Mouse (Mus musculus): ENCODE data around the gene Arap1. TPM values are rescaled to one million over a fixed set of nuclear protein-coding genes. Genes with fewer than 3 reads are reported as not detected.

Arap1 gene
- polyA plus RNA-seq, 1 experiment = 24.7 TPM

GRCm38 (mm10) chr7:101317014-101317413 lies 30.9 kb upstream of the Arap1 start, which contains the start of gene Stard10:
Stard10 (plus strand) TSS chr7:101317086.
- Histone ChIP-seq H3ac (ENCODE audit: control insufficient read depth, insufficient read length) (no peak within 1 kb of the TSS), H3K4me3 (no peak within 1 kb of the TSS), H3K27me3 (ENCODE audit: control insufficient read depth, insufficient read depth, insufficient read length) (no peaks in the 10 kb centered on the region), H3K79me2 (ENCODE audit: control insufficient read depth, insufficient read depth) (no peaks in the 10 kb centered on the region), H3K36me3 (ENCODE audit: control insufficient read depth, insufficient read depth) (no peaks in the 10 kb centered on the region), H3K4me2 (ENCODE audit: low read depth) (no peak within 1 kb of the TSS)
- TF ChIP-seq TCF3 (IDR thresholded peaks at IDR 0.05; ENCODE audit: insufficient read length, low read depth) (no peak), MYOD1 (IDR thresholded peaks at IDR 0.05; ENCODE audit: control insufficient read depth in 1 of 3, insufficient read length in 2 of 3, low read depth in 2 of 3) (no peak), MYOG (IDR thresholded peaks at IDR 0.05; ENCODE audit: control insufficient read depth in 1 of 3, insufficient read depth in 1 of 3, insufficient read length in 2 of 3, low read depth in 2 of 3) (no peak), USF1 (IDR thresholded peaks at IDR 0.05; ENCODE audit: low read depth) (no peak), E2F4 (IDR thresholded peaks at IDR 0.05; ENCODE audit: insufficient read depth) (no peak), MAX (IDR thresholded peaks at IDR 0.05; ENCODE audit: low read depth) (no peak), SRF (IDR thresholded peaks at IDR 0.05; ENCODE audit: control insufficient read depth, insufficient read length, low read depth) (no peak), POLR2A (IDR thresholded peaks at IDR 0.05; ENCODE audit: insufficient read length, low read depth) (no peak), POLR2AphosphoS2 (IDR thresholded peaks at IDR 0.05; ENCODE audit: insufficient read length, low read depth) (no peak), TCF12 (IDR thresholded peaks at IDR 0.05; ENCODE audit: insufficient read depth, poor library complexity, severe bottlenecking) (no peak), REST (IDR thresholded peaks at IDR 0.05; ENCODE audit: insufficient read depth, insufficient read length) (no peak), CEBPB (IDR thresholded peaks at IDR 0.05; ENCODE audit: insufficient read depth, poor library complexity, severe bottlenecking) (no peak)

- no peaks in the 10 kb centered on the region for H3K79me2 ChIP-seq (ENCODE audit: control insufficient read depth, insufficient read depth)
- TF ChIP-seq CEBPB (IDR thresholded peaks at IDR 0.05; ENCODE audit: insufficient read depth, poor library complexity, severe bottlenecking) (no peak), E2F4 (IDR thresholded peaks at IDR 0.05; ENCODE audit: insufficient read depth) (no peak), MAX (IDR thresholded peaks at IDR 0.05; ENCODE audit: low read depth) (no peak), USF1 (IDR thresholded peaks at IDR 0.05; ENCODE audit: low read depth) (no peak), POLR2A (IDR thresholded peaks at IDR 0.05; ENCODE audit: insufficient read length, low read depth) (no peak), REST (IDR thresholded peaks at IDR 0.05; ENCODE audit: insufficient read depth, insufficient read length) (no peak), TCF12 (IDR thresholded peaks at IDR 0.05; ENCODE audit: insufficient read depth, poor library complexity, severe bottlenecking) (no peak), MYOG (IDR thresholded peaks at IDR 0.05; ENCODE audit: control insufficient read depth in 1 of 3, insufficient read depth in 1 of 3, insufficient read length in 2 of 3, low read depth in 2 of 3) (no peak), TCF3 (IDR thresholded peaks at IDR 0.05; ENCODE audit: insufficient read length, low read depth) (no peak), SRF (IDR thresholded peaks at IDR 0.05; ENCODE audit: control insufficient read depth, insufficient read length, low read depth) (no peak), MYOD1 (IDR thresholded peaks at IDR 0.05; ENCODE audit: control insufficient read depth in 1 of 3, insufficient read length in 2 of 3, low read depth in 2 of 3) (no peak), POLR2AphosphoS2 (IDR thresholded peaks at IDR 0.05; ENCODE audit: insufficient read length, low read depth) (no peak)
- no peaks in the 10 kb centered on the region for H3K27me3 ChIP-seq (ENCODE audit: control insufficient read depth, insufficient read depth, insufficient read length)
- H3K4me2 ChIP-seq (ENCODE audit: low read depth) = no peak overlapping the region
- no peak overlapping the region for H3ac ChIP-seq (ENCODE audit: control insufficient read depth, insufficient read length)
- H3K36me3 ChIP-seq (ENCODE audit: control insufficient read depth, insufficient read depth) = no peaks in the 10 kb centered on the region
- no peak overlapping the region for H3K4me3 ChIP-seq
Observed at GRCm38 (mm10) chr7:101318848-101319247, 29.0 kb upstream of the Arap1 start.

GRCm38 (mm10) chr7:101319796-101320195 lies 28.1 kb upstream of the Arap1 start:
- no peaks in the 10 kb centered on the region for H3K79me2 ChIP-seq (ENCODE audit: control insufficient read depth, insufficient read depth)
- no peaks in the 10 kb centered on the region for H3K36me3 ChIP-seq (ENCODE audit: control insufficient read depth, insufficient read depth)
- H3K4me3 ChIP-seq = no peak overlapping the region
- H3ac ChIP-seq (ENCODE audit: control insufficient read depth, insufficient read length) = no peak overlapping the region
- TF ChIP-seq CEBPB (IDR thresholded peaks at IDR 0.05; ENCODE audit: insufficient read depth, poor library complexity, severe bottlenecking) (no peak), MYOG (IDR thresholded peaks at IDR 0.05; ENCODE audit: control insufficient read depth in 1 of 3, insufficient read depth in 1 of 3, insufficient read length in 2 of 3, low read depth in 2 of 3) (no peak), SRF (IDR thresholded peaks at IDR 0.05; ENCODE audit: control insufficient read depth, insufficient read length, low read depth) (no peak), TCF3 (IDR thresholded peaks at IDR 0.05; ENCODE audit: insufficient read length, low read depth) (no peak), POLR2A (IDR thresholded peaks at IDR 0.05; ENCODE audit: insufficient read length, low read depth) (no peak), E2F4 (IDR thresholded peaks at IDR 0.05; ENCODE audit: insufficient read depth) (no peak), MAX (IDR thresholded peaks at IDR 0.05; ENCODE audit: low read depth) (no peak), MYOD1 (IDR thresholded peaks at IDR 0.05; ENCODE audit: control insufficient read depth in 1 of 3, insufficient read length in 2 of 3, low read depth in 2 of 3) (no peak), REST (IDR thresholded peaks at IDR 0.05; ENCODE audit: insufficient read depth, insufficient read length) (no peak), POLR2AphosphoS2 (IDR thresholded peaks at IDR 0.05; ENCODE audit: insufficient read length, low read depth) (no peak), USF1 (IDR thresholded peaks at IDR 0.05; ENCODE audit: low read depth) (no peak), TCF12 (IDR thresholded peaks at IDR 0.05; ENCODE audit: insufficient read depth, poor library complexity, severe bottlenecking) (no peak)
- no peak overlapping the region for H3K4me2 ChIP-seq (ENCODE audit: low read depth)
- H3K27me3 ChIP-seq (ENCODE audit: control insufficient read depth, insufficient read depth, insufficient read length) = no peaks in the 10 kb centered on the region

- H3K4me2 ChIP-seq (ENCODE audit: low read depth) = peak overlapping the region; percentile 65
- no peaks in the 10 kb centered on the region for H3K36me3 ChIP-seq (ENCODE audit: control insufficient read depth, insufficient read depth)
- H3K79me2 ChIP-seq (ENCODE audit: control insufficient read depth, insufficient read depth) = no peaks in the 10 kb centered on the region
- H3ac ChIP-seq (ENCODE audit: control insufficient read depth, insufficient read length) = peak overlapping the region; percentile 11
- H3K27me3 ChIP-seq (ENCODE audit: control insufficient read depth, insufficient read depth, insufficient read length) = no peaks in the 10 kb centered on the region
- peak overlapping the region; percentile 13 for H3K4me3 ChIP-seq
- no peak for TF ChIP-seq MYOG (IDR thresholded peaks at IDR 0.05; ENCODE audit: control insufficient read depth in 1 of 3, insufficient read depth in 1 of 3, insufficient read length in 2 of 3, low read depth in 2 of 3)
- TF ChIP-seq REST (IDR thresholded peaks at IDR 0.05; ENCODE audit: insufficient read depth, insufficient read length) = no peak
- TF ChIP-seq POLR2A (IDR thresholded peaks at IDR 0.05; ENCODE audit: insufficient read length, low read depth) = no peak
- no peak for TF ChIP-seq MAX (IDR thresholded peaks at IDR 0.05; ENCODE audit: low read depth)
- TF ChIP-seq TCF3 (IDR thresholded peaks at IDR 0.05; ENCODE audit: insufficient read length, low read depth) = no peak
- TF ChIP-seq POLR2AphosphoS2 (IDR thresholded peaks at IDR 0.05; ENCODE audit: insufficient read length, low read depth) = no peak
- TF ChIP-seq E2F4 (IDR thresholded peaks at IDR 0.05; ENCODE audit: insufficient read depth) = no peak
- no peak for TF ChIP-seq SRF (IDR thresholded peaks at IDR 0.05; ENCODE audit: control insufficient read depth, insufficient read length, low read depth)
- no peak for TF ChIP-seq TCF12 (IDR thresholded peaks at IDR 0.05; ENCODE audit: insufficient read depth, poor library complexity, severe bottlenecking)
- no peak for TF ChIP-seq MYOD1 (IDR thresholded peaks at IDR 0.05; ENCODE audit: control insufficient read depth in 1 of 3, insufficient read length in 2 of 3, low read depth in 2 of 3)
- no peak for TF ChIP-seq USF1 (IDR thresholded peaks at IDR 0.05; ENCODE audit: low read depth)
- no peak for TF ChIP-seq CEBPB (IDR thresholded peaks at IDR 0.05; ENCODE audit: insufficient read depth, poor library complexity, severe bottlenecking)
Observed at GRCm38 (mm10) chr7:101320399-101321217, 27.3 kb upstream of the Arap1 start.
